Mouse (Mus musculus) megakaryocyte, adult 5-6 weeks (primary cell): ENCODE measurements at regions not wholly inside any gene's neighbourhood (a gene's known extent, or its start where the extent isn't known, plus 50 kb on each side); places are given as distances from the start of the nearest gene placed in this dataset.
"Not testable (repeated sequence)": the region's sequence is repeated elsewhere in the genome, so short reads cannot be mapped to it uniquely, and the experiment has no call there.

Experiments used
- ATAC-seq: 2 replicates; pipeline ENCODE4 v1.8.0; 2016; ENCODE audit warnings: mild to moderate bottlenecking, inconsistent platforms; ENCODE audit not compliant: poor library complexity, severe bottlenecking

- ATAC-seq: no peak
Observed at GRCm38 (mm10) chr8:56924724-56925123, 373.8 kb downstream of the Fbxo8 start.

- ATAC-seq: no peak
Observed at GRCm38 (mm10) chr8:56927166-56927565, 376.3 kb downstream of the Fbxo8 start.

GRCm38 (mm10) chr8:56929076-56929475, 378.2 kb downstream of the Fbxo8 start:
- no peak for ATAC-seq

GRCm38 (mm10) chr8:56932421-56932820, 381.5 kb downstream of the Fbxo8 start:
- no peak for ATAC-seq

GRCm38 (mm10) chr8:56962186-56962585, 358.6 kb upstream of the Hand2 start:
- ATAC-seq: no peak

- ATAC-seq: no peak
Observed at GRCm38 (mm10) chr8:56970311-56970710, 350.5 kb upstream of the Hand2 start.

- no peak for ATAC-seq
Observed at GRCm38 (mm10) chr8:56978994-56979393, 341.8 kb upstream of the Hand2 start.

GRCm38 (mm10) chr8:56979416-56979815, 341.4 kb upstream of the Hand2 start:
- ATAC-seq: no peak

GRCm38 (mm10) chr8:57010318-57011024, 310.3 kb upstream of the Hand2 start:
- no peak for ATAC-seq

GRCm38 (mm10) chr8:57013813-57014320, 306.9 kb upstream of the Hand2 start:
- no peak for ATAC-seq

GRCm38 (mm10) chr8:57016329-57016728, 304.5 kb upstream of the Hand2 start:
- no peak for ATAC-seq

GRCm38 (mm10) chr8:57028096-57028495, 292.7 kb upstream of the Hand2 start:
- ATAC-seq: not testable (repeated sequence)

- no peak for ATAC-seq
Observed at GRCm38 (mm10) chr8:57048490-57048889, 272.3 kb upstream of the Hand2 start.

- no peak for ATAC-seq
Observed at GRCm38 (mm10) chr8:57048909-57049308, 271.9 kb upstream of the Hand2 start.

GRCm38 (mm10) chr8:57052661-57053060, 268.1 kb upstream of the Hand2 start:
- no peak for ATAC-seq

- ATAC-seq: no peak
Observed at GRCm38 (mm10) chr8:57076995-57077394, 243.8 kb upstream of the Hand2 start.

- ATAC-seq: no peak
Observed at GRCm38 (mm10) chr8:57086811-57087210, 234.0 kb upstream of the Hand2 start.

GRCm38 (mm10) chr8:57092403-57092802, 228.4 kb upstream of the Hand2 start:
- no peak for ATAC-seq

- ATAC-seq: no peak
Observed at GRCm38 (mm10) chr8:57095169-57095568, 225.6 kb upstream of the Hand2 start.

GRCm38 (mm10) chr8:57110765-57111402, 209.9 kb upstream of the Hand2 start:
- 0 out of 2 replicates have a peak, but pooled peaks have one; percentile 21 for ATAC-seq

GRCm38 (mm10) chr8:57111403-57111771, 209.4 kb upstream of the Hand2 start:
- ATAC-seq: no peak

- no peak for ATAC-seq
Observed at GRCm38 (mm10) chr8:57113915-57114314, 206.9 kb upstream of the Hand2 start.
